Mouse (Mus musculus) forebrain, embryonic 11.5 days (tissue): ENCODE results near the gene Pla2g4f. TPM values are rescaled to one million over a fixed set of nuclear protein-coding genes. Genes with fewer than 3 reads are reported as not detected.

Experiments used
- ATAC-seq: fragments of 200-750 bp; cut with Nextera tagmentation; replicated peaks from 2 replicates; pipeline ENCODE4 v1.8.0; 2017; ENCODE audit warnings: moderate TSS enrichment; ENCODE audit not compliant: low FRiP score
- DNase-seq: peaks from one replicate; pipeline ENCODE4 v3.0.0-alpha.2; 2017; ENCODE audit warnings: low spot score
- H3K27ac ChIP-seq: fragments of 300-500 bp; sonication (generic); 2 replicates; pipeline ENCODE4 v1.5.1; 2014; ENCODE audit warnings: low read depth, low read length
- H3K27me3 ChIP-seq: fragments of 300-500 bp; sonication (generic); 2 replicates; pipeline ENCODE4 v1.6.1; 2014; ENCODE audit warnings: mild to moderate bottlenecking, low read length, mixed read lengths; ENCODE audit not compliant: control insufficient read depth, insufficient read depth
- H3K36me3 ChIP-seq: fragments of 300-500 bp; sonication (generic); 2 replicates; pipeline ENCODE4 v1.6.1; 2014; ENCODE audit warnings: mild to moderate bottlenecking, low read length, moderate library complexity, mixed read lengths; ENCODE audit not compliant: control insufficient read depth, insufficient read depth
- H3K4me1 ChIP-seq: fragments of 300-500 bp; sonication (generic); replicated peaks from 2 replicates; pipeline ENCODE4 v1.6.1; 2014; ENCODE audit warnings: low read length, mixed read lengths; ENCODE audit not compliant: control insufficient read depth, insufficient read depth
- H3K4me2 ChIP-seq: fragments of 300-500 bp; sonication (generic); 2 replicates; pipeline ENCODE4 v1.6.1; 2014; ENCODE audit warnings: low read depth, mild to moderate bottlenecking, low read length, moderate library complexity, mixed read lengths; ENCODE audit not compliant: severe bottlenecking
- H3K4me3 ChIP-seq: fragments of 300-500 bp; sonication (generic); 2 replicates; pipeline ENCODE4 v1.5.1; 2014; ENCODE audit warnings: low read depth, low read length
- H3K9ac ChIP-seq: fragments of 300-500 bp; sonication (generic); 2 replicates; pipeline ENCODE4 v1.6.1; 2014; ENCODE audit warnings: low read length
- H3K9me3 ChIP-seq: fragments of 300-500 bp; sonication (generic); 2 replicates; pipeline ENCODE4 v1.6.1; 2016; ENCODE audit warnings: low read length, mixed read lengths; ENCODE audit not compliant: control insufficient read depth
- WGBS: fragments of 180-500 bp; shearing (Covaris S2); extraction: QIAGEN DNeasy Blood & Tissue Kit; methylation state at CpG from one replicate; pipeline ENCODE4 v1.1.7; 2014; 5-methylcytosine and 5-hydroxymethylcytosine counted together
- polyA plus RNA-seq: library from polyadenylated mRNA; unstranded; fragments of >200 nt; fragmentation: Nextera tagmentation; extraction: Ambion mirVana; gene quantifications from 2 replicates; pipeline ENCODE4 v1.2.1, GENCODE M21; 2014

The Pla2g4f gene
- polyA plus RNA-seq, 1 experiment from 2014 or later: not detected

DNA sequence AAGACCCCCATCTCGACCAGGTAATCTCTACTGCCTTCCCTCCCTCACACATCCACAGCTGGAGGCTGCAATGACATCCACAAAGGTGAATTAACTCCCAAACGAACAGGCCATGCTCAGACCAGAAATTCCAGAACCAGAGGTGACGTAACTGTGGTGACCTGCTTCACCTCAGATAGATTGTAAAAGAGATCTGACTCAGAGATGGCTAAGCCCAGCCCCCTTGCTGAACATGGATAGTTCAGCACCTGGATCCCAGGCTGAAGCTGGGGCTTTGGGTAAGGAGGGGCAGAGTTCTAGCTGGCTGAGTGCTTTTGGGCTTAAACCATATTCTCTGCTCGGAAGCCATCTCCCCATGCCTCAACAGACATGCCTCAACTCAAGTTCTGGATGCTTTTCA lies 1.1 kb upstream of the Pla2g4f start:
- no peaks in the 10 kb centered on the region; the same call in 1 of the 2 replicates for H3K36me3 ChIP-seq
- H3K27me3 ChIP-seq: no peaks in the 10 kb centered on the region
- no peaks in the 10 kb centered on the region for H3K4me1 ChIP-seq
- no peaks in the 10 kb centered on the region for H3K9me3 ChIP-seq
- 68% methylated on average over 4 of the region's 4 CpGs for WGBS
- no peak overlapping the region for H3K4me2 ChIP-seq
- DNase-seq (no peak), ATAC-seq (no peak)
- no peak overlapping the region for H3K27ac ChIP-seq
- H3K4me3 ChIP-seq: no peak overlapping the region
- H3K9ac ChIP-seq: no peak overlapping the region

DNA sequence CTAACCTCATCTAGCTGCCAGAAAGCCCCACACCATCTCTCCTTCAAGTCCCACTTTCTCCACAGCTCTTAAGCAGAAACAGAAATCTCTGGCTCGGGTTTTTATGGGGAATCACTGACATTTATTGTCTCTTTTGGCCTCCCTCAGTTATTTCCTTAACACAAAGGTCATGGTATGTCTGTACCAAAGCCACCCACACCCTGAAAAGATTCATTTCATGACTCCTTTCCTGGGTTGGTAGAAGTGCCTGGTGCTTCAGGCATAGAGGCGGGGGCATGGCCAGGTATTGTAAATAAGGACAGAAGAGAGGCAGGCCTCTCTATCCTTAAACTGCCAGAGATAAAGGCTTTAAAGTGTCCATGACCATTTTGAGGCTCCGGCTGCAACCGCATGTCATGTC lies 522 bp upstream of the Pla2g4f start:
- DNase-seq (no peak), ATAC-seq (no peak)
- no peaks in the 10 kb centered on the region for H3K4me1 ChIP-seq
- no peak overlapping the region for H3K4me3 ChIP-seq
- H3K36me3 ChIP-seq: no peaks in the 10 kb centered on the region; the same call in 1 of the 2 replicates
- H3K9ac ChIP-seq: no peak overlapping the region
- H3K27me3 ChIP-seq: no peaks in the 10 kb centered on the region
- no peak overlapping the region for H3K4me2 ChIP-seq
- 88% methylated on average over 4 of the region's 4 CpGs for WGBS
- H3K27ac ChIP-seq: no peak overlapping the region
- H3K9me3 ChIP-seq: no peaks in the 10 kb centered on the region

GRCm38 (mm10) chr2:120312276-120312825 lies 1.6 kb downstream of the Pla2g4f start:
- no peak overlapping the region for H3K27ac ChIP-seq
- H3K27me3 ChIP-seq: no peaks in the 10 kb centered on the region
- no peak overlapping the region for H3K9ac ChIP-seq
- no peaks in the 10 kb centered on the region for H3K4me1 ChIP-seq
- no peak overlapping the region for H3K4me3 ChIP-seq
- no peak for ATAC-seq
- DNase-seq: no peak
- no peak overlapping the region for H3K4me2 ChIP-seq
- 88% methylated on average over 7 of the region's 7 CpGs for WGBS
- no peaks in the 10 kb centered on the region for H3K9me3 ChIP-seq
- no peaks in the 10 kb centered on the region for H3K36me3 ChIP-seq

- Histone ChIP-seq H3K4me1 (no peaks in the 10 kb centered on the region), H3K4me2 (no peak overlapping the region), H3K36me3 (no peaks in the 10 kb centered on the region), H3K9me3 (no peaks in the 10 kb centered on the region), H3K9ac (no peak overlapping the region), H3K27ac (no peak overlapping the region), H3K4me3 (no peak overlapping the region), H3K27me3 (no peaks in the 10 kb centered on the region)
- no peak for DNase-seq
- ATAC-seq: no peak
- WGBS: 43% methylated on average over 3 of the region's 3 CpGs
These were observed 9.9 kb downstream of the Pla2g4f start for GRCm38 (mm10) chr2:120304113-120304512.

GRCm38 (mm10) chr2:120301076-120301475 lies 12.9 kb downstream of the Pla2g4f start:
- H3K4me2 ChIP-seq: no peak overlapping the region
- no peaks in the 10 kb centered on the region for H3K36me3 ChIP-seq
- H3K9me3 ChIP-seq: no peaks in the 10 kb centered on the region
- no peak overlapping the region for H3K27ac ChIP-seq
- DNase-seq (no peak), ATAC-seq (no peak)
- H3K4me1 ChIP-seq: no peaks in the 10 kb centered on the region
- WGBS: 89% methylated on average over 6 of the region's 6 CpGs
- H3K4me3 ChIP-seq: no peak overlapping the region
- no peaks in the 10 kb centered on the region for H3K27me3 ChIP-seq
- H3K9ac ChIP-seq: no peak overlapping the region

DNA sequence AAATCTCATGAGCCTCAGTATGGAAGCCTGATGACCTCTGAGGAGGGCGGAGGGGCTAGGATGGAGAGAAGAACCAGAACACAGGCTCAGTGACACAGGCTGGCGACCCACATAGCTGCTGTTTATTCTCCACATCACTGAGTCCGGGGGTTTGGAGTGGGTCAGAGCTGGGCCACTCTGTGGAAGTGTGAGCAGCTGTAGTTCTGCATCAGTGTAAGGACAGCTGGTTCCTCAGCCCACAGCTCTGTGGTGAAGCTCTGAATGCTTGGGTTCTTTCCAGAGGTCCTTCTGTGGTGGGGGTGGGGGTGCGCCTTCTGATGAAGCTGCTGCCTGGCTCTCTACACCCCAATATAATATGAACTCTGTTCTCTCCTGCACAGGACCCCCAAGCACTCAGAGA lies 14.1 kb downstream of the Pla2g4f start:
- H3K4me3 ChIP-seq: no peak overlapping the region
- DNase-seq (no peak), ATAC-seq (no peak)
- no peaks in the 10 kb centered on the region for H3K9me3 ChIP-seq
- no peak overlapping the region for H3K9ac ChIP-seq
- no peaks in the 10 kb centered on the region for H3K4me1 ChIP-seq
- no peak overlapping the region for H3K27ac ChIP-seq
- H3K4me2 ChIP-seq: no peak overlapping the region
- no peaks in the 10 kb centered on the region for H3K36me3 ChIP-seq
- WGBS: 78% methylated on average over 4 of the region's 4 CpGs
- H3K27me3 ChIP-seq: no peaks in the 10 kb centered on the region

- Histone ChIP-seq H3K27me3 (no peaks in the 10 kb centered on the region), H3K27ac (no peak overlapping the region), H3K4me3 (no peak overlapping the region), H3K9ac (no peak overlapping the region), H3K4me1 (no peaks in the 10 kb centered on the region), H3K4me2 (no peak overlapping the region), H3K36me3 (no peaks in the 10 kb centered on the region), H3K9me3 (no peaks in the 10 kb centered on the region)
- WGBS: 23% methylated on average over 2 of the region's 2 CpGs
- ATAC-seq (no peak), DNase-seq (no peak)
These were observed 17.8 kb downstream of the Pla2g4f start for GRCm38 (mm10) chr2:120296160-120296559.

- no peak overlapping the region for H3K4me3 ChIP-seq
- no peaks in the 10 kb centered on the region for H3K36me3 ChIP-seq
- H3K27ac ChIP-seq: no peak overlapping the region
- no peak overlapping the region for H3K4me2 ChIP-seq
- no peaks in the 10 kb centered on the region for H3K27me3 ChIP-seq
- no peaks in the 10 kb centered on the region for H3K9me3 ChIP-seq
- WGBS: 90% methylated on average over 8 of the region's 9 CpGs
- H3K9ac ChIP-seq: no peak overlapping the region
- no peak for ATAC-seq
- DNase-seq: no peak
- no peaks in the 10 kb centered on the region for H3K4me1 ChIP-seq
These were observed 22.4 kb downstream of the Pla2g4f start for GRCm38 (mm10) chr2:120291471-120292078.

GRCm38 (mm10) chr2:120288995-120289394 lies 25.0 kb downstream of the Pla2g4f start, which contains the start of gene Pla2g4d:
Gene Pla2g4d, minus strand, starts transcription at chr2:120289197.
- H3K4me1 ChIP-seq: no peaks in the 10 kb centered on the region
- no peaks in the 10 kb centered on the region for H3K36me3 ChIP-seq
- H3K27ac ChIP-seq: no peak within 1 kb of the TSS
- no peaks in the 10 kb centered on the region for H3K27me3 ChIP-seq
- DNase-seq: no peak
- H3K4me3 ChIP-seq: no peak within 1 kb of the TSS
- H3K9ac ChIP-seq: no peak within 1 kb of the TSS
- no peaks in the 10 kb centered on the region for H3K9me3 ChIP-seq
- ATAC-seq: no peak
- no peak within 1 kb of the TSS for H3K4me2 ChIP-seq
- WGBS: 79% methylated on average over 5 of the region's 5 CpGs
